Mouse (Mus musculus) ES-E14 (cell line): Measurements from ENCODE around the gene Rad51b.

Source experiments
- CHD2 ChIP-seq: IDR thresholded peaks from 2 replicates; pipeline ENCODE4 v1.6.1; 2014; ENCODE audit warnings: mild to moderate bottlenecking, low read depth, low read length, inconsistent platforms
- HCFC1 ChIP-seq: IDR thresholded peaks from 2 replicates; pipeline ENCODE4 v1.6.1; 2012; ENCODE audit warnings: low read length, inconsistent platforms, borderline replicate concordance; ENCODE audit not compliant: insufficient read depth
- ZC3H11A ChIP-seq: IDR thresholded peaks from 2 replicates; pipeline ENCODE4 v1.6.1; 2012; ENCODE audit warnings: low read depth, mild to moderate bottlenecking, inconsistent platforms, low read length, borderline replicate concordance
- ZNF384 ChIP-seq: IDR thresholded peaks from 2 replicates; pipeline ENCODE4 v1.6.1; 2012; ENCODE audit warnings: low read depth, low read length, inconsistent platforms

GRCm38 (mm10) chr12:79377861-79378260, 80.8 kb downstream of the Rad51b start:
- TF ChIP-seq ZNF384 (no peak), CHD2 (no peak), HCFC1 (no peak), ZC3H11A (no peak)
